Mouse (Mus musculus): ENCODE results near the gene Ttll1.

DNA sequence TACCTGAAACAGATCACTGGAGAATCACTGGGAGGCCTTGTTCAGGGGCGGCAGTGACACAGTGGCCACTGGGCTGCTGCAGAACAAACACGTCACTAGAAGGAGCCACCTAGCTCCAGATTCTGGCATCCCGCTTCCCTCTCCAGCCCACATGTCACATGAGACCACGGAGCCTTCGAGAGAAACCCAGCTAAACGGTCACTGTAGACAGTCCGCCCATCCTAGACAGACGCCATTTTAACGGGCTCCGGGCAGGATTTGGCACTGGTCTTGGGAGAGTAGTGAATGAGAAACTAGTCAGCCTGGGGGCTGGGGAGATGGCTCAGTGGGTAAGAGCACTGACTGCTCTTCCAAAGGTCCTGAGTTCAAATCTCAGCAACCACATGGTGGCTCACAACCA, 26.4 kb downstream of the Ttll1 start:
- TF ChIP-seq CTCF (IDR thresholded peaks at IDR 0.05; ENCODE audit: low read depth, low read length) (no peak), GATA1 (IDR thresholded peaks at IDR 0.05; ENCODE audit: borderline replicate concordance, low read length) (no peak), GATA2 (IDR thresholded peaks at IDR 0.05; ENCODE audit: borderline replicate concordance, low read depth, low read length) (no peak)
